Mouse (Mus musculus): ENCODE data around the gene Lck.

Lck gene

GRCm38 (mm10) chr4:129584884-129585608 lies 11.6 kb upstream of the Lck start:
- peak; percentile 47 for DNase-seq (ENCODE audit: low read depth, low spot score)

GRCm38 (mm10) chr4:129584370-129584769 lies 10.9 kb upstream of the Lck start:
- DNase-seq (ENCODE audit: low read depth, low spot score) = no peak

GRCm38 (mm10) chr4:129582251-129582650 lies 8.8 kb upstream of the Lck start:
- DNase-seq (ENCODE audit: low read depth, low spot score) = no peak

- no peak for DNase-seq (ENCODE audit: low read depth, low spot score)
These were observed 6.9 kb upstream of the Lck start for GRCm38 (mm10) chr4:129580347-129580746.

- DNase-seq (ENCODE audit: low read depth, low spot score) = no peak
These were observed 5.0 kb upstream of the Lck start, which contains the start of gene Fam167b for GRCm38 (mm10) chr4:129578466-129578865. Gene Fam167b, minus strand, starts transcription at chr4:129578549.

- no peak for DNase-seq (ENCODE audit: low read depth, low spot score)
These were observed 4.2 kb upstream of the Lck start for GRCm38 (mm10) chr4:129577688-129578087.

- DNase-seq (ENCODE audit: low read depth, low spot score) = peak; percentile 36
These were observed 3.5 kb upstream of the Lck start for GRCm38 (mm10) chr4:129576863-129577491.

GRCm38 (mm10) chr4:129575171-129575844 lies 1.9 kb upstream of the Lck start:
- DNase-seq (ENCODE audit: low read depth, low spot score) = no peak

- no peak for DNase-seq (ENCODE audit: low read depth, low spot score)
These were observed 409 bp downstream of the Lck start for GRCm38 (mm10) chr4:129573093-129573370.

GRCm38 (mm10) chr4:129572236-129573092 lies 977 bp downstream of the Lck start:
- no peak for DNase-seq (ENCODE audit: low read depth, low spot score)

- DNase-seq (ENCODE audit: low read depth, low spot score) = no peak
These were observed 1.8 kb downstream of the Lck start for GRCm38 (mm10) chr4:129571551-129572084.

GRCm38 (mm10) chr4:129570028-129570427 lies 3.4 kb downstream of the Lck start:
- DNase-seq (ENCODE audit: low read depth, low spot score) = no peak

- no peak for DNase-seq (ENCODE audit: low read depth, low spot score)
These were observed 5.1 kb downstream of the Lck start for GRCm38 (mm10) chr4:129568366-129568765.

- DNase-seq (ENCODE audit: low read depth, low spot score) = no peak
These were observed 8.3 kb downstream of the Lck start for GRCm38 (mm10) chr4:129565139-129565538.

GRCm38 (mm10) chr4:129563718-129564117 lies 9.7 kb downstream of the Lck start:
- DNase-seq (ENCODE audit: low read depth, low spot score) = peak; percentile 35

GRCm38 (mm10) chr4:129561184-129561583 lies 12.3 kb downstream of the Lck start:
- DNase-seq (ENCODE audit: low read depth, low spot score) = no peak

- DNase-seq (ENCODE audit: low read depth, low spot score) = no peak
These were observed 15.0 kb downstream of the Lck start for GRCm38 (mm10) chr4:129558321-129558955.

GRCm38 (mm10) chr4:129557256-129557808 lies 16.1 kb downstream of the Lck start:
- peak; percentile 4 for DNase-seq (ENCODE audit: low read depth, low spot score)

- DNase-seq (ENCODE audit: low read depth, low spot score) = peak; percentile 83
These were observed 16.8 kb downstream of the Lck start for GRCm38 (mm10) chr4:129556532-129557223.

- DNase-seq (ENCODE audit: low read depth, low spot score) = no peak
These were observed 17.4 kb downstream of the Lck start for GRCm38 (mm10) chr4:129555862-129556531.
